Mouse (Mus musculus) limb, embryonic 15.5 days (tissue): ENCODE measurements around the gene Otulinl. TPM values are rescaled to one million over a fixed set of nuclear protein-coding genes. Genes with fewer than 3 reads are reported as not detected.

Experiments used
- ATAC-seq: fragments of 200-750 bp; cut with Nextera tagmentation; 2 replicates; pipeline ENCODE4 v1.8.0; 2017; ENCODE audit warnings: low read depth, moderate TSS enrichment; ENCODE audit not compliant: insufficient number of reproducible peaks, low FRiP score, low TSS enrichment
- H3K27ac ChIP-seq: fragments of 300-500 bp; sonication (generic); 2 replicates; pipeline ENCODE4 v1.5.1; 2015; ENCODE audit warnings: moderate library complexity, mild to moderate bottlenecking, inconsistent platforms
- H3K27me3 ChIP-seq: fragments of 300-500 bp; sonication (generic); 2 replicates; pipeline ENCODE4 v1.6.1; 2015; ENCODE audit warnings: inconsistent platforms
- H3K36me3 ChIP-seq: fragments of 300-500 bp; sonication (generic); 2 replicates; pipeline ENCODE4 v1.6.1; 2015; ENCODE audit warnings: inconsistent platforms
- H3K4me1 ChIP-seq: fragments of 300-500 bp; sonication (generic); 2 replicates; pipeline ENCODE4 v1.6.1; 2015; ENCODE audit warnings: inconsistent platforms
- H3K4me2 ChIP-seq: fragments of 300-500 bp; sonication (generic); 2 replicates; pipeline ENCODE4 v1.6.1; 2015; ENCODE audit warnings: mild to moderate bottlenecking, inconsistent platforms
- H3K4me3 ChIP-seq: fragments of 300-500 bp; sonication (generic); 2 replicates; pipeline ENCODE4 v1.5.1; 2015; ENCODE audit warnings: mild to moderate bottlenecking, inconsistent platforms
- H3K9ac ChIP-seq: fragments of 300-500 bp; sonication (generic); 2 replicates; pipeline ENCODE4 v1.6.1; 2015; ENCODE audit warnings: inconsistent platforms
- H3K9me3 ChIP-seq: fragments of 300-500 bp; sonication (generic); 2 replicates; pipeline ENCODE4 v1.6.1; 2016; ENCODE audit warnings: inconsistent platforms
- WGBS: fragments of 180-500 bp; shearing (Covaris S2); methylation state at CpG from one replicate; pipeline ENCODE4 v1.1.7; 2015; 5-methylcytosine and 5-hydroxymethylcytosine counted together
- polyA plus RNA-seq: library from polyadenylated mRNA; unstranded; fragments of >200 nt; fragmentation: Nextera tagmentation; extraction: Ambion mirVana; gene quantifications from 2 replicates; pipeline ENCODE4 v1.2.1, GENCODE M21; 2015

The Otulinl gene
- polyA plus RNA-seq, 1 experiment from 2014 or later = 32.5 TPM

DNA sequence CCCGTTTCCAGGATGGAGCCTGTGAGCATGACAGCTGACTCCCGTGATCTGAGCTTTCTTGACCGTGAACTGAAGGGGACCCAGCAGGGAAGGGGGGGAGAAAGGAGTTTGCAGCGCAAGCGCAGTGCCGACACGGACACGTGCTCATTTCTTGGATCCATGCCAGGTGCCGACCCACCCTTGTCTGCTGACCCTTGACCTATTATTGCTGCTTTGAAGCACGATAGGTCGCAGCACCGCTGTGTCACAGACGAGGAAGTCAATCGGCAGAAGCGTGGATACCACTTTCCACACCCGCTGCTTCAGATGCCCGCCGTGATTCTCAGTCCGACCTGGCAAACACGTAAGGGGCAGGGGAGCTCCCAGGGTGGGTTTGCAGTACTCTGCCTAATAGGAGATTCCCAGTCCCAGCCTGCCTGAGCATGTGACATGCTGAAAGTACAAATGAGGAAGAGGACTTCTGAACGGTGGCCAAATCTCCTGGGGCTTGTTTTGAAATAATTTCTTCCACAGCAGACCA is 15.9 kb downstream of the Otulinl start:
- Histone ChIP-seq H3K9ac (no peak overlapping the region), H3K27me3 (no peaks in the 10 kb centered on the region), H3K4me1 (0 out of 2 replicates have a peak, but pooled peaks cover 5% of the 10 kb centered on the region), H3K27ac (no peak overlapping the region), H3K36me3 (no peaks in the 10 kb centered on the region), H3K9me3 (no peaks in the 10 kb centered on the region), H3K4me3 (no peak overlapping the region; the same call in 1 of the 2 replicates), H3K4me2 (peak overlapping the region; percentile 31; the same call in 1 of the 2 replicates)
- WGBS = 45% methylated on average over 21 of the region's 21 CpGs
- ATAC-seq = no peak

DNA sequence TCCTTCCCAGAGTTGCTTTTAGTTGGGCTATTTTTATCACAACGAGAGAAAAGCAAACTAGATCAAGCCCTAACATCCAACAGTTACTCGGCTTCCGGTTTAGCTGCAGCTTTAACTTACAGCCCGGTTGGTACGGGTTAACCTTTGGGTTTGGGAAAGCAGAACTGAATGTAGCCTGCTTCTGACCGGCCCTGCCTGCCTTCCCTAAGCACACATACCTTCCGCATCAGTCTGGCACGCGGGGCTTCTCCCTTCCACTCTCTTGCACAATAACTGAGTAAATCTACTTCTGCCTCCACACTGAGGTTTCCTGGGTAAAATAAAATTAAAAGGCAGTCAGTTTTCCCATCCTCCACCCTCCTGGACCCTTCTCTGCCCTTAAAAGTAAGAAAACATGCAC is 17.3 kb downstream of the Otulinl start:
- no peaks in the 10 kb centered on the region for H3K36me3 ChIP-seq
- 90% methylated on average over 9 of the region's 9 CpGs for WGBS
- no peak overlapping the region for H3K9ac ChIP-seq
- no peaks in the 10 kb centered on the region for H3K27me3 ChIP-seq
- no peak overlapping the region for H3K4me2 ChIP-seq
- ATAC-seq = no peak
- no peak overlapping the region for H3K27ac ChIP-seq
- H3K4me1 ChIP-seq = 0 out of 2 replicates have a peak, but pooled peaks cover 5% of the 10 kb centered on the region
- H3K4me3 ChIP-seq = no peak overlapping the region
- no peaks in the 10 kb centered on the region for H3K9me3 ChIP-seq

DNA sequence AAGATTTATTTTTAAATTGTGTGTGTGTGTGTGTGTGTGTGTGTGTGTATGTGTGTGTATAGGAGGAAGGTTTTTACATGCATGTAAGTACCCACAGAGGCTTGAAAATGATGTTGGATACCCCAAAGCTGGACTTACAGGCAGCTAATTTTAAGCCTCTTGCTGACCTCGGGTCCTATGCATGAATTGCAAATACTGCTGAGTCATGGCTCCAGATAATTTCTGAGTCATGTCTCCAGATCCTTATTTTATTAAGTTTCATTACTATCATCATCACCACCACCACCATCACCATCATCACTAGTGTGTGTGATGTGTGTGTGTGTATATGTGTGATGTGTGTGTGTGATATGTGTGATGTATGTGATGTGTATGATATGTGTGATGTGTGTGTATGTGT is 18.7 kb downstream of the Otulinl start:
- Histone ChIP-seq H3K36me3 (0 out of 2 replicates have a peak, but pooled peaks cover 5% of the 10 kb centered on the region), H3K27ac (no peak overlapping the region), H3K9me3 (no peaks in the 10 kb centered on the region), H3K4me2 (no peak overlapping the region), H3K27me3 (no peaks in the 10 kb centered on the region), H3K4me1 (0 out of 2 replicates have a peak, but pooled peaks cover 5% of the 10 kb centered on the region), H3K4me3 (no peak overlapping the region), H3K9ac (no peak overlapping the region)
- WGBS = 42% methylated on average over 1 of the region's 1 CpGs
- ATAC-seq = no peak

DNA sequence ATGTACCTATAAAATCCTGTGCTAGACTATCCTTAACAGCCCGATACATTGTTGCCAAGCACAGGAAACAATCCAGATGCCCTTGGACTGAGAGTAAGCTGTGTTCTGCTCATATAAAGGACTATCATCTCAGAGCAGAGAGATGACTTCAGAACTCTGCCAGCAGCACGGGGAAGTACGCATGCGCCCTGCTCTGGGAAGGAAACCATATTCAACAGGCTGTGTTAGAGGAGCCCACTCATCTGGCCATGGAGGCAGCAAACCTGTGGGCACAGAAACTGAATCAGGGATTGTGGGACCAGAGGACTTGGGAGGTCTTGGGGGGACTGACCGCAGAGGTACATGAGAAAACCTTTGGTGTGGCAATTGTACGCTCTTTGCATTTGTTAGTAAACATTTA is 19.7 kb downstream of the Otulinl start:
- 86% methylated on average over 6 of the region's 6 CpGs for WGBS
- Histone ChIP-seq H3K9ac (no peak overlapping the region), H3K27ac (no peak overlapping the region), H3K4me3 (no peak overlapping the region), H3K9me3 (no peaks in the 10 kb centered on the region), H3K27me3 (no peaks in the 10 kb centered on the region), H3K36me3 (0 out of 2 replicates have a peak, but pooled peaks cover 5% of the 10 kb centered on the region), H3K4me2 (no peak overlapping the region), H3K4me1 (0 out of 2 replicates have a peak, but pooled peaks cover 5% of the 10 kb centered on the region)
- ATAC-seq = no peak

DNA sequence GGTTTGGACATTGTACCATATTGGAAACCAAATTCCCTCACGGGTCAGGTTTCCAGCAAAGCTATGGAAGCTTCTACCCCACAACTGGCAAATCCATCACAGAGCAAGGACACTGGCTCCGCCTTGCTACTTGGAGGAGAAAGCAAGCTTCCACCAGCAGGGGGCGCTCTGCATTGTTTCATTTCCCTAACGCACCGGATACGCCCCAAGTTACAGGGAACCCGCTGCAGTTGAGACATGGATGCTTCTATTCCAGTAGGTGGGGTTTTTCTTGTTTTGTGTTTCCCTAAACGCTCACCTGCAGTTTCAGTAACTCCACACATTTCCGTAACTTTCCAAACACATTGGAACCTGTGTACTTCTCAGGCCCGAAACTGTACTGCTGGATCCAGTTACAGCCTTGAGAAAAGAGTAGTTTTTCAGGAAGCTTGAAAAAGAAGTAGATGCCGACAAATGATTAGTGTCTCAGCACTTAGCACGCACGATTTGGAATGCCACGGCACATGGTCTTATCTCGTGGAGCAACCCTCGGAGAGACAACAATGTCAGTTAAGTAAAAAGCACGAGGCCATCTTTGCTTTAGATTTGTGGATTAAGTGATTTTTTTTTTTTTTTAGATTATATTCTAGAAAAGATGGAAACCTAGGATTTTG is 21.7 kb downstream of the Otulinl start:
- no peak overlapping the region for H3K4me3 ChIP-seq
- H3K27ac ChIP-seq = no peak overlapping the region
- ATAC-seq = no peak
- H3K9ac ChIP-seq = no peak overlapping the region
- no peak overlapping the region for H3K4me2 ChIP-seq
- WGBS = 37% methylated on average over 17 of the region's 17 CpGs
- H3K27me3 ChIP-seq = no peaks in the 10 kb centered on the region
- H3K4me1 ChIP-seq = no peaks in the 10 kb centered on the region
- H3K36me3 ChIP-seq = 0 out of 2 replicates have a peak, but pooled peaks cover 5% of the 10 kb centered on the region
- no peaks in the 10 kb centered on the region for H3K9me3 ChIP-seq

DNA sequence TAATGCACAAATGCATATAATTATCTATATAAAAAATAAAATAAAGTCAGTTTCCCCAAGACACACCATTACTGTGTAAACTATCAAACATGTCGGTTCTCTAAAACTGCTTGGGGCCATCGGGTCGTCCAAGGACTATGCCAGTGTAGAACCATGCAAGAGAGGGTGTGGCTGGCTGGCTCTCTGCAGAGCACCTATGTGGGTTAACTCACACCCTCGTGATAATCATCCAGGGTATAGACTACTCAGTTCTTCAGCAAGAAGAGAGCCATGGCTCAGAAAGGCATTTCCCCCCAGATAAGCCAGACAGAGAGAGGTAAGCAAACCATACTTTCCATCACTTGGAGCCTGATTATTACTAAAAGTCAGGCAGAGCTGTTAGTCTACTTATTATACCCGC is 22.2 kb downstream of the Otulinl start:
- Histone ChIP-seq H3K4me3 (no peak overlapping the region), H3K9ac (no peak overlapping the region), H3K9me3 (no peaks in the 10 kb centered on the region), H3K27me3 (no peaks in the 10 kb centered on the region), H3K36me3 (0 out of 2 replicates have a peak, but pooled peaks cover 5% of the 10 kb centered on the region), H3K4me2 (no peak overlapping the region), H3K4me1 (no peaks in the 10 kb centered on the region), H3K27ac (no peak overlapping the region)
- WGBS = 82% methylated on average over 5 of the region's 5 CpGs
- ATAC-seq = no peak

DNA sequence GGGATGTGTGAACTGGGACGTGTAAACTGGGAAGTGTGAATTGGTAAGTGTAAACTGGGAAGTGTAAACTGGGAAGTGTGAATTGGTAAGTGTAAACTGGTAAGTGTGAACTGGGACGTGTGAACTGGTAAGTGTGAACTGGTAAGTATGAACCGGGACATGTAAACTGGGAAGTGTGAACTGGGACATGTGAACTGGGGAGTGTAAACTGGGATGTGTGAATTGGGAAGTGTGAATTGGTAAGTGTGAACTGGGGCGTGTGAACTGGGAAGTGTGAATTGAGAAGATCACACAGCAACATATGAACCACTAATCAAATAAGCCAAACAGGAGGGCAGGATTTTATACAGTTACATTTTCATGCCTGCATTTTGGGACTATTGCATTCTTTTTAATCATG is 23.0 kb downstream of the Otulinl start:
- Histone ChIP-seq H3K4me3 (no peak overlapping the region), H3K27me3 (no peaks in the 10 kb centered on the region), H3K9ac (no peak overlapping the region), H3K9me3 (no peaks in the 10 kb centered on the region), H3K27ac (no peak overlapping the region), H3K4me2 (no peak overlapping the region), H3K4me1 (no peaks in the 10 kb centered on the region), H3K36me3 (0 out of 2 replicates have a peak, but pooled peaks cover 5% of the 10 kb centered on the region)
- no peak for ATAC-seq
- WGBS = 87% methylated on average over 4 of the region's 4 CpGs

DNA sequence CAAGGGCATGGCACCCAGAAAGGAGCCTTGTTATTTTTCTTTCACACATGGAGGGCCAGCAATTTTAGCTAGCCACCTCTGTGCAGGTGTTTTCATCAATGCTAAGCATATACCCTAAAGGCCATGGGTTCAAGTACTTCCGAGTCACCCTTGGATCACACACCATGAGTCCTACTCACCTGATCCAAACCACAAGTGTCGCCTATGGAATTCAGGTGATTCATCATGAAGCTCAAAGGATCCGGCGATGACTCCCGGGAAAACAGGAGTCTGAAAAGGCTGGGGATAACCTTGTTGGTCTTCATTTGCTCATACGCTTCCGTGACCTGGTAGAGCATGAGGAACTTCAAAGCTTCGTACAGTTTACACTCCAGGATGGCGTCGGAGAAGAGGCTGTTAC is 23.5 kb downstream of the Otulinl start:
- no peak overlapping the region for H3K4me2 ChIP-seq
- no peak overlapping the region for H3K27ac ChIP-seq
- H3K4me1 ChIP-seq = no peaks in the 10 kb centered on the region
- no peaks in the 10 kb centered on the region for H3K9me3 ChIP-seq
- no peak overlapping the region for H3K4me3 ChIP-seq
- 94% methylated on average over 10 of the region's 10 CpGs for WGBS
- 0 out of 2 replicates have a peak, but pooled peaks cover 5% of the 10 kb centered on the region for H3K36me3 ChIP-seq
- H3K27me3 ChIP-seq = no peaks in the 10 kb centered on the region
- no peak overlapping the region for H3K9ac ChIP-seq
- no peak for ATAC-seq

DNA sequence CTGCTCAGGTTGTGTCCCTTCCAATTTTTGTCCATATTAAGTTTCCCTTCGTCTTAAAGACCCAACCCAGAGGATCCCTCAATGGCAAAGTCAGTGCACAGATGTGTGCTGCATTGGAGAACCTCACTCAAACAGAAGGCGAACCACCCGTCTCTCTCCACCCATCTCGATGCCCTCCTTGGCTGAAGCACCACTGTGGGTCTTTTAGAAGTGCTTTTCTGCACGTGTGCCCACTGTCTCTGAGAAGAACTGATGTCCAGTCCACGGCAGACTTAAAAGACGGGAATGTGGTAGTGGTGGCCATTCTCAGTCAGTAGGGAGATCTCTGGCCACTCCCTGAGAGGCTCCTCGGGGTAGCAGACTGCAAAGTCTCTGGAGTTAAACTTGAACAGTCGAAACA is 24.8 kb downstream of the Otulinl start:
- H3K9me3 ChIP-seq = no peaks in the 10 kb centered on the region
- ATAC-seq = no peak
- no peaks in the 10 kb centered on the region for H3K27me3 ChIP-seq
- no peak overlapping the region for H3K9ac ChIP-seq
- H3K4me2 ChIP-seq = no peak overlapping the region
- H3K27ac ChIP-seq = no peak overlapping the region
- H3K4me1 ChIP-seq = no peaks in the 10 kb centered on the region
- no peak overlapping the region for H3K4me3 ChIP-seq
- 0 out of 2 replicates have a peak, but pooled peaks cover 5% of the 10 kb centered on the region for H3K36me3 ChIP-seq
- 76% methylated on average over 9 of the region's 9 CpGs for WGBS

DNA sequence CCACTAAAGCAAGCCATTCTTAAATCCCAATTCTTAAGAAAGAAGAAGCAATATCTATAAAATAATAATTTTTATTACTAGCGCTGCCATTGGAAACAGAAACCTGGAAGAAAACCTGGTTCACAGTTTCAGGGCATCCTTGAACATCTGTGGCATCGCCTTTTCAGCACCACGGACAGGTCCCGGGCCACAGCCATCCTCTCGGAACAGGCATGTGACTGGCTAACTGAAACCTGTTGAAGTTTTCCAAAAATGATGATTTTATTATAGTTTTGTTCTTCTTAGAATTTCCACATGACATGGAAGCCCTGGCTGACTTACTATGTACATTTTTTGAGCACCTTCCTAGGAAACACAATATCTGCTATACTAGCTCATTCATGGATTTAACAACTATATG is 26.4 kb downstream of the Otulinl start:
- no peak for ATAC-seq
- Histone ChIP-seq H3K27me3 (no peaks in the 10 kb centered on the region), H3K9me3 (no peaks in the 10 kb centered on the region), H3K36me3 (0 out of 2 replicates have a peak, but pooled peaks cover 5% of the 10 kb centered on the region), H3K9ac (no peak overlapping the region), H3K27ac (no peak overlapping the region), H3K4me2 (no peak overlapping the region), H3K4me1 (no peaks in the 10 kb centered on the region), H3K4me3 (no peak overlapping the region)
- WGBS = 18% methylated on average over 5 of the region's 5 CpGs

DNA sequence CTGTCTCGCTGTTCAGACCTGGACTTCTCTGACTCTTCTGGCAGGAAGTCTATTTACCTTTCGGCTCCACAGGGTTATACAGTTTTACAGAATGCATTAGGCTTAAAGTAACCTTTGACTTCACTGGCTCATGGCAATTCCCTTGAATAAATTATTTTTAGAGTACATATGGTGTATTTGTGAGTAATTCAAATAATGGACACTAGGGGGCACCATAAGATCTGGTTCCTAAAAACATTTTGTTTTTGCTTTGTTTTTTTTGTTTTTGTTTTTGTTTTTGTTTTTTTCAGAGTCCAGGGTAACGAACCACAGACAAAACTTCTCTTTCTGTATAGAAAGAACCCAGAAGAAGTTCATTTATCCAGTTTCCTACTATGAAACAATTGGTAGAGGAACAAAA is 33.7 kb downstream of the Otulinl start:
- WGBS = 43% methylated on average over 3 of the region's 3 CpGs
- Histone ChIP-seq H3K27me3 (no peaks in the 10 kb centered on the region), H3K27ac (no peak overlapping the region), H3K36me3 (no peaks in the 10 kb centered on the region), H3K4me2 (no peak overlapping the region), H3K9me3 (no peaks in the 10 kb centered on the region), H3K4me1 (no peaks in the 10 kb centered on the region), H3K4me3 (no peak overlapping the region), H3K9ac (no peak overlapping the region)
- ATAC-seq = no peak

DNA sequence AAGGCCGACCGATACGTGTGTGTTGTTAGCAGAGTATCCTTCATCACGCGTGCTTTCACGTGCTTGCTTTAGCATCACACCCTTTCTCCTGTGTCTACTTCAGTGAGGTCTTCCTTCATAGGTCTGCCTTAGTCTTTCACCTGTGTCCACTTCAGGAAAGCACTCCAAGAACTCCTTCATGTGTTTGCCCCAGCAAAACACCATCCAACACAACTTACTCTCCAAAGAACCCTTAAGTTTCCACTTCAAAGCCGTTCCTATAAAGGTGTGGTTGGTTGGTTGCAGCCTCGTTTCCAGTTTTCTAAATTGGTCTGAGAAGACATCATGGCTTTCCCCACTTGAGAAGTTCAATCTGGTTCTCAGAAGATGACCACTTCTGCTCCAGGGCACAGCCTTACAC is 34.7 kb downstream of the Otulinl start:
- Histone ChIP-seq H3K4me2 (no peak overlapping the region), H3K27ac (no peak overlapping the region), H3K9ac (no peak overlapping the region), H3K4me3 (no peak overlapping the region), H3K36me3 (no peaks in the 10 kb centered on the region), H3K27me3 (no peaks in the 10 kb centered on the region), H3K4me1 (no peaks in the 10 kb centered on the region), H3K9me3 (no peaks in the 10 kb centered on the region)
- WGBS = 94% methylated on average over 8 of the region's 8 CpGs
- ATAC-seq = no peak
